Mouse (Mus musculus): ENCODE data around the gene Apoc1. TPM values are rescaled to one million over a fixed set of nuclear protein-coding genes. Genes with fewer than 3 reads are reported as not detected.
"Not testable (repeated sequence)": the region's sequence is repeated elsewhere in the genome, so short reads cannot be mapped to it uniquely, and the experiment has no call there.

The Apoc1 gene
- polyA plus RNA-seq, 1 experiment from 2014 or later = 3.0 TPM

DNA sequence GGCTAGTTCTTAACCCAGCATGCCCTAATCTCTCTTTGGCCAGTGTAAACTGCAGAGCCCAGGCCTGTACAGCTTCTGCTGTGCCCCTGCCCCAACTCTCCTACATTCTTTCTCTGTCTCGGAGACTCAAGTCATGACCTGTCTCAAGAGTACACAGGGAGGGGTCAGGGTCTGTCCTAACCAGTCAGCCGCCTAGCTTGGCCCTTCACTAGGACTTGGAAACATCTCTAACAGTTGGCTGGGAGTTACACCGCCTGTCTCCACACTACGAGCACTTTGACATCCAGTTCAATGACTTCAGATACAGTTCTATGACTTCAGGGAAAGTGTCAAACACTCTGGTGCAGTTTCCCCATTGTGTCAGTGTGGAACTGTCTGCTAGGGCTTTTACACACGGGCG, 1.0 kb downstream of the Apoc1 start:
- no peak for ATAC-seq (ENCODE audit: low read depth)
- Histone ChIP-seq H3K9me3 (ENCODE audit: control insufficient read depth, low read length) (no peaks in the 10 kb centered on the region), H3K36me3 (ENCODE audit: control insufficient read depth, insufficient read depth, low read length) (no peaks in the 10 kb centered on the region), H3K4me1 (ENCODE audit: control insufficient read depth, insufficient read depth, low read length) (no peaks in the 10 kb centered on the region), H3K9ac (replicated peaks; ENCODE audit: low read depth, low read length) (no peak overlapping the region), H3K4me2 (ENCODE audit: low read depth, low read length) (no peak overlapping the region), H3K4me3 (ENCODE audit: low read depth, low read length) (no peak overlapping the region), H3K27me3 (ENCODE audit: control insufficient read depth, insufficient read depth, low read length) (no peaks in the 10 kb centered on the region), H3K27ac (ENCODE audit: low read depth, low read length) (no peak overlapping the region)
- 72% methylated on average over 6 of the region's 6 CpGs for WGBS

- Histone ChIP-seq H3K27ac (ENCODE audit: low read depth, low read length) (no peak overlapping the region), H3K9ac (replicated peaks; ENCODE audit: low read depth, low read length) (no peak overlapping the region), H3K36me3 (ENCODE audit: control insufficient read depth, insufficient read depth, low read length) (no peaks in the 10 kb centered on the region), H3K4me3 (ENCODE audit: low read depth, low read length) (no peak overlapping the region), H3K4me1 (ENCODE audit: control insufficient read depth, insufficient read depth, low read length) (no peaks in the 10 kb centered on the region), H3K27me3 (ENCODE audit: control insufficient read depth, insufficient read depth, low read length) (no peaks in the 10 kb centered on the region), H3K4me2 (ENCODE audit: low read depth, low read length) (no peak overlapping the region), H3K9me3 (ENCODE audit: control insufficient read depth, low read length) (no peaks in the 10 kb centered on the region)
- WGBS = 95% methylated on average over 4 of the region's 4 CpGs
- no peak for ATAC-seq (ENCODE audit: low read depth)
Measured at GRCm38 (mm10) chr7:19690845-19691244, 1.6 kb downstream of the Apoc1 start.

DNA sequence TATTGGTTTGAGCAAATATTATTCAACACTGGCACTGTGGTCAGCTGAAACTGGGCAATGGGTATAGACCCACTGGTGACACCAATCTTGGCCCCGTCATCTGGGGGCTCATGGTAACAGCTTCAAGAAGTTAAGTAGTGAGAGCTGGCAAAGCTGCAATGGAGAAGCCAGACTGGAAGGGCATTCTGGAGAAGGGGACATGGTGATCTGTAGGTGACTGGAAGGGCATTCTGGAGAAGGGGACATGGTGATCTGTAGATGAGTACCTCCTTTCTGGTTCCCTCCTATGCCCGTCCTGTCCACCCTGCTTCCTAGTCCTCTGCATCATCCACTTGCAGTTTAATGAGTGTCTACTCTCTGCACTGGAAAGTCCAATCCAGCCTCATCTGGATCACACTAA, 3.8 kb downstream of the Apoc1 start:
- Histone ChIP-seq H3K9ac (replicated peaks; ENCODE audit: low read depth, low read length) (no peak overlapping the region), H3K27me3 (ENCODE audit: control insufficient read depth, insufficient read depth, low read length) (no peaks in the 10 kb centered on the region), H3K27ac (ENCODE audit: low read depth, low read length) (no peak overlapping the region), H3K9me3 (ENCODE audit: control insufficient read depth, low read length) (no peaks in the 10 kb centered on the region), H3K36me3 (ENCODE audit: control insufficient read depth, insufficient read depth, low read length) (no peaks in the 10 kb centered on the region), H3K4me1 (ENCODE audit: control insufficient read depth, insufficient read depth, low read length) (no peaks in the 10 kb centered on the region), H3K4me3 (ENCODE audit: low read depth, low read length) (no peak overlapping the region), H3K4me2 (ENCODE audit: low read depth, low read length) (no peak overlapping the region)
- WGBS = 95% methylated on average over 2 of the region's 2 CpGs
- ATAC-seq (ENCODE audit: low read depth) = no peak

DNA sequence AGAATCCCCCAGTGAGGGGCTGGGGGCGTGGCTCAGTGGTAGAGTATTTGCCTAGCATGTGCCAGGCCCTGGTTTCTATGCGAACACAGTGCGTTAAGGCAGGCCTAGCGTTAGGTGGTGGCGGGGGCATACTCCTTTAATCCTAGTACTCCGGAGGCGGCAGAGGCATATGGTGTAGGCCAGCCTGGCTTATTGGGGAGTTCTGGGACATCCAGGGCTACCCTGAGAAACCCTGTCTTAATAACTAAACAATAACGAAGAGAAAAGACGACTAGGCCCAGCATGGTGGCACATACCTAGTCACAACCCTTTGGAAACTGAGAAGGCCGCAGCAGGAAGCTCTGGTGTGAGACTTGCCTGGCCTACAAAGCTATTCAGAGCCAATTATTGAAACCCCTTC, 4.4 kb downstream of the Apoc1 start:
- no peak for ATAC-seq (ENCODE audit: low read depth)
- no peaks in the 10 kb centered on the region for H3K4me1 ChIP-seq (ENCODE audit: control insufficient read depth, insufficient read depth, low read length)
- no peaks in the 10 kb centered on the region for H3K36me3 ChIP-seq (ENCODE audit: control insufficient read depth, insufficient read depth, low read length)

DNA sequence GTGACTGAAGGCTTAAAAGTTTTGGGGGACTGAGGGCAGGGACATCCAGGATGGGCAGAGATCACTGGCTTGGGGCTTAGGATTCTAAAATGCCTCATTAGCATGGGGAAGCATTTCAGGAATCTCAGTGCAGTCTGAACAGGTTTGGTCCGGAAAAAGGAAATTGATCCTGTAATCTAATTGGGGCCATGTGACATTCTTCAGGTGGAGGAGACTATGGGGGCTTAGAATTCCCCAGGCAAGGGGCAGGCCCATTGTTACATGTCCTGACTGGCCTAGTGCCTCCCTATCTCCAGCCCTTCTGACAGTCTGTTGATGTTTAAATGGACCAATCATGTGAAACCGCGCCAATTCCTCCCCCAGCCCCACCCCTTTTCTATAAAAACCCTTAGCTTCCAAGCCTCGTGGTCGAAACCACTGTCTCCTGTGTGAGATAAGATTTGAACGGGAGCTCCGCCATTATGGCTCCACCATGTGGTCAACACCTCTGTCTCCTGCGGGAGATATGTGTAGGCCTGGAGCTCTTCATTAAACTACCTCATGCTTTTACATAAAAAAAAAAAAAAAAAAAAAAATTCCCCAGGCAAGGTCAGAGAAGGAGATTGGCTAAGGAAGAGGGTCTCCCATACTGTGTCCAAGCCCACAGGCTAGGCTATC, 5.4 kb downstream of the Apoc1 start:
- WGBS = 79% methylated on average over 8 of the region's 8 CpGs
- not testable (repeated sequence) for H3K27me3 ChIP-seq (ENCODE audit: control insufficient read depth, insufficient read depth, low read length); H3K4me1 ChIP-seq (ENCODE audit: control insufficient read depth, insufficient read depth, low read length); H3K36me3 ChIP-seq (ENCODE audit: control insufficient read depth, insufficient read depth, low read length); H3K9me3 ChIP-seq (ENCODE audit: control insufficient read depth, low read length); H3K4me3 ChIP-seq (ENCODE audit: low read depth, low read length); ATAC-seq (ENCODE audit: low read depth); H3K4me2 ChIP-seq (ENCODE audit: low read depth, low read length); H3K9ac ChIP-seq (replicated peaks; ENCODE audit: low read depth, low read length); H3K27ac ChIP-seq (ENCODE audit: low read depth, low read length)

More for the DNA sequence above, 4.4 kb downstream of the Apoc1 start:
- H3K27ac ChIP-seq (ENCODE audit: low read depth, low read length) = no peak overlapping the region
- H3K4me3 ChIP-seq (ENCODE audit: low read depth, low read length) = no peak overlapping the region
- H3K9me3 ChIP-seq (ENCODE audit: control insufficient read depth, low read length) = no peaks in the 10 kb centered on the region
- H3K9ac ChIP-seq (replicated peaks; ENCODE audit: low read depth, low read length) = no peak overlapping the region
- 97% methylated on average over 10 of the region's 10 CpGs for WGBS
- H3K4me2 ChIP-seq (ENCODE audit: low read depth, low read length) = no peak overlapping the region
- no peaks in the 10 kb centered on the region for H3K27me3 ChIP-seq (ENCODE audit: control insufficient read depth, insufficient read depth, low read length)

DNA sequence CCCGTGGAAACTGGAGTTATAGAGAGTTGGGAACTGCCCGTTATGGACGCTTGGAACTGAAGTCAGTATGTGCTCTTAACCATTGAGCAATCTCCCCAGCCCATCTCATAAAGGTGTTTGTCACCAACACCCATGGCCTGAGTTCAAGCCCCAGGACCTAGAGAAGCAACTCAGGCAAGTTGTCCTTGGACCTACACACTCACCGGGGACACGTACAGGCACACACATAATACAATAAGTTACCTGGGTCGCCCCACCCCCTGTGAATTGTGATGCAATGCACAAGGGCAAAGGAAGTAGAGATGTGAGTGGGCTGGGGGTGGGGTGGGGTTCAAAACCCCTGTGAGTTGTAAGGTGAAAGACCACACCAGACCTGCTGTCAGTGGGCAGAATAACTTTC, 5.9 kb downstream of the Apoc1 start:
- Histone ChIP-seq H3K27me3 (ENCODE audit: control insufficient read depth, insufficient read depth, low read length) (no peaks in the 10 kb centered on the region), H3K4me2 (ENCODE audit: low read depth, low read length) (no peak overlapping the region), H3K36me3 (ENCODE audit: control insufficient read depth, insufficient read depth, low read length) (no peaks in the 10 kb centered on the region), H3K9me3 (ENCODE audit: control insufficient read depth, low read length) (no peaks in the 10 kb centered on the region), H3K4me3 (ENCODE audit: low read depth, low read length) (no peak overlapping the region), H3K27ac (ENCODE audit: low read depth, low read length) (no peak overlapping the region), H3K9ac (replicated peaks; ENCODE audit: low read depth, low read length) (no peak overlapping the region), H3K4me1 (ENCODE audit: control insufficient read depth, insufficient read depth, low read length) (no peaks in the 10 kb centered on the region)
- WGBS = 88% methylated on average over 6 of the region's 6 CpGs
- no peak for ATAC-seq (ENCODE audit: low read depth)

- Histone ChIP-seq H3K4me2 (ENCODE audit: low read depth, low read length) (no peak overlapping the region), H3K27ac (ENCODE audit: low read depth, low read length) (no peak overlapping the region), H3K4me3 (ENCODE audit: low read depth, low read length) (no peak overlapping the region), H3K27me3 (ENCODE audit: control insufficient read depth, insufficient read depth, low read length) (no peaks in the 10 kb centered on the region), H3K4me1 (ENCODE audit: control insufficient read depth, insufficient read depth, low read length) (no peaks in the 10 kb centered on the region), H3K9ac (replicated peaks; ENCODE audit: low read depth, low read length) (no peak overlapping the region), H3K36me3 (ENCODE audit: control insufficient read depth, insufficient read depth, low read length) (no peaks in the 10 kb centered on the region), H3K9me3 (ENCODE audit: control insufficient read depth, low read length) (no peaks in the 10 kb centered on the region)
- WGBS = 55% methylated on average over 4 of the region's 4 CpGs
- ATAC-seq (ENCODE audit: low read depth) = no peak
Measured at GRCm38 (mm10) chr7:19685374-19685773, 7.1 kb downstream of the Apoc1 start.

DNA sequence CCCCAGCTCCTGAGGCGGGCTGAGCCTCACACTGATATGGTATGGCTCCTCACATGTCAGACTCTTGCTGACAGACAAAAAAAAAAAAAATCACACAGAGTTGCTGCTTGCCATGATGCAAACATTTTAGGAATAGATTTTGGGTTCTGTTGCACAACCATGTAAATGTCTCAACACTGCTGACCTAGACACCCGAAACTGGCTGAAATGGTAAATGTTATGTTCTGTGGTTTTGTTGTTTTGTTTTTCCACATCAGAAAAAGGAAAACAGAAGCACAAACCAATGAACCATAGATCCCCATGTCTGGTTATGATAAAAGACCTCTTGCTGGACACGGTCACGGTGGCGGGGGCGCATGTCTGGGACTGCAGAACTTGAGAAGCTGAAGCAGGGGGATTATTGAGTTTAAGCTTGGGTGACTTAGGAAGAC, 8.7 kb downstream of the Apoc1 start:
- 92% methylated on average over 6 of the region's 6 CpGs for WGBS
- no peak for ATAC-seq (ENCODE audit: low read depth)
- Histone ChIP-seq H3K27ac (ENCODE audit: low read depth, low read length) (no peak overlapping the region), H3K4me2 (ENCODE audit: low read depth, low read length) (no peak overlapping the region), H3K9me3 (ENCODE audit: control insufficient read depth, low read length) (no peaks in the 10 kb centered on the region), H3K9ac (replicated peaks; ENCODE audit: low read depth, low read length) (no peak overlapping the region), H3K4me3 (ENCODE audit: low read depth, low read length) (no peak overlapping the region), H3K4me1 (ENCODE audit: control insufficient read depth, insufficient read depth, low read length) (no peaks in the 10 kb centered on the region), H3K27me3 (ENCODE audit: control insufficient read depth, insufficient read depth, low read length) (no peaks in the 10 kb centered on the region), H3K36me3 (ENCODE audit: control insufficient read depth, insufficient read depth, low read length) (no peaks in the 10 kb centered on the region)

DNA sequence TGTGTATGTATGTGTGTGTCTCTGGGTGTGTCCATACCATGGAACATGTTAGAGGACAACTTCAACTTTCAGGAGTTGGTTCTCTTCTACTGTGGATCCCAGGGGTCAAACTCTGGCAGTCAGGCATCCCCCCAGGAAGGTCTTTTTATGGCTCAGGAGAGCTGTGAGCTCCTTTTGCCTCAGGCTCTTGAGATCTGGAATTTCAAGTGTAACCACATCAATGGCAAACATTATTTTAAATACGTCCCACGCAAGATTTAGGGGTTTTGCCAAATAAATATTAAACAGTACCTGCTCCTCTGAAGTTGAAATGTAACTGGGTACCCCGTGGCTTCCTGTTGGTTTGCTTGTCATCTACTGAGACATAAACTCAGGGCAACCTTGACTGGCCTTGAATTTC, 9.5 kb downstream of the Apoc1 start:
- Histone ChIP-seq H3K9ac (replicated peaks; ENCODE audit: low read depth, low read length) (no peak overlapping the region), H3K36me3 (ENCODE audit: control insufficient read depth, insufficient read depth, low read length) (no peaks in the 10 kb centered on the region), H3K9me3 (ENCODE audit: control insufficient read depth, low read length) (no peaks in the 10 kb centered on the region), H3K27ac (ENCODE audit: low read depth, low read length) (no peak overlapping the region), H3K27me3 (ENCODE audit: control insufficient read depth, insufficient read depth, low read length) (no peaks in the 10 kb centered on the region), H3K4me3 (ENCODE audit: low read depth, low read length) (no peak overlapping the region), H3K4me1 (ENCODE audit: control insufficient read depth, insufficient read depth, low read length) (no peaks in the 10 kb centered on the region), H3K4me2 (ENCODE audit: low read depth, low read length) (no peak overlapping the region)
- 76% methylated on average over 3 of the region's 3 CpGs for WGBS
- no peak for ATAC-seq (ENCODE audit: low read depth)
